Mouse (Mus musculus) left cerebral cortex, adult 8-10 months (tissue): ENCODE measurements around the gene Kif4. TPM values are rescaled to one million over a fixed set of nuclear protein-coding genes. Genes with fewer than 3 reads are reported as not detected.

ENCODE experiments used
- DNase-seq, 2 experiments: peaks; one replicate each; pipeline ENCODE4 v3.0.0; 2022; ENCODE audit warnings: low spot score in 2 of 2
- total RNA-seq, 4 experiments: library from RNA; stranded (reverse); gene quantifications; 2 replicates each; pipeline ENCODE4 v1.2.4; 2022

The Kif4 gene
- total RNA-seq, 4 experiments from 2014 or later = 0.59 to 1.3 (median 0.82) TPM

DNA sequence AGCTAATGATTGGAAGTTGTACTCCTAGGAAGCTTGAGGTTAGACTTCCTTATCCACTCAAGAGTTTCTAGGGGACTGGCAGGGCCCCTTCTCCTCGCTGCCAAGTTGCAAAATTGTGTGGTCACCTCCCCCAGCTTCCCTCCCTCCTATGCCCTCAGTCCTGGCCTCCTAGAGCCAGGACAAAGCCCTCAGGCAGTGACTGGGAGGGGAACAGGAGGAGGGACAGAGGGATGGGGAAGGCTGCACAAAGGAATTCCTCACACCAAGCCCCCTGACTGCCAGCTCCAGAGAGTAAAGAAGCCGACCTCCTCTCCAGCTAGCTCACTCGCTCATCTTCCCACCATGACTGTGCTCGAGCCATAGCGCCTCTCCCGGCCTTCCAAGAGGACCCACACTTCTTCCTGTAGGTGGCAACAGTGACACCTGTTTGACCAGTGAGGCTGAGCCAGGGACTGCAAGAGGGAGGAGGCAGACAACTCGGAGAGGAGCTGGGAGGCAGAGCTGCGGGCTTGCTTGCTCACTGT, 104.2 kb downstream of the Kif4 start, which contains the start of gene Gdpd2:
TSS of gene Gdpd2 (plus strand) at position 209 of the 524 bp plus-strand sequence.
- no peak for DNase-seq

DNA sequence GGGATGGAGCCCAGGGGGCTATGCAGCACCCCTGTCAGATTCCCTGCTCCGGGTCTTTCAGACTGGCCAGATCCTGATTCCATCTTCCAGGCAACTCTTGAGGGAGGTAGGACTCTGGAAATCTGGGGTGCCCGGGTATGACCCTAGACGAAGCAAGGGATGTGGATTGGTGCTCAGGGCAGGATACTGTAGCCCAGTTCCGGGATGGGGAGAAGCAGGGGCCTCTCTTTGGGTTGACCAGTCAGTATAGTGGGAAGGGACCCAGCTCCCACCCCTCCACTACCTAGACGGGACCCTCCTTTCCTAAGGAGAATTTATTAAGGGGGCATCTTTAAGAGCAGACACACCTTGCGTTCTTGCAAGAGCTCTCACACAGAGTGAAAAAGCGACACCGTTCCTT, 104.7 kb downstream of the Kif4 start:
- no peak for DNase-seq

DNA sequence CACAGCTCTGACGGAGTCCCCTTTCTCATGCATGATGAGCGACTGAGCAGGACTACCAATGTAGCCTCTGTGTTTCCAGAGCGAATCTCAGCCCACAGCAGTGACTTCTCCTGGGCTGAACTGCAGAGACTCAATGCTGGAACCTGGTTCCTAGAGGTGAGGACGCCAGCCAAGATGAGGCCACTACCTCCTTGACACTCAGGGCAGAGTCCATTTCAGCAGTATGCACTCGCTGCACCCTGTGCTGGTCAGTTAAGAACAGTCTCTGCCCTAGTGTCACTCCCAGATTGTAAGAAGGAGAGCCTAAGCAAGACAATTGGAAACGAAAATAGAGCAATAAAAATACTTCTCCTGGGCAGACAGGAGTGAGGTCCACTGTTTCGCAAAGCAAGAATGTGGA, 108.8 kb downstream of the Kif4 start:
- DNase-seq = no peak

DNA sequence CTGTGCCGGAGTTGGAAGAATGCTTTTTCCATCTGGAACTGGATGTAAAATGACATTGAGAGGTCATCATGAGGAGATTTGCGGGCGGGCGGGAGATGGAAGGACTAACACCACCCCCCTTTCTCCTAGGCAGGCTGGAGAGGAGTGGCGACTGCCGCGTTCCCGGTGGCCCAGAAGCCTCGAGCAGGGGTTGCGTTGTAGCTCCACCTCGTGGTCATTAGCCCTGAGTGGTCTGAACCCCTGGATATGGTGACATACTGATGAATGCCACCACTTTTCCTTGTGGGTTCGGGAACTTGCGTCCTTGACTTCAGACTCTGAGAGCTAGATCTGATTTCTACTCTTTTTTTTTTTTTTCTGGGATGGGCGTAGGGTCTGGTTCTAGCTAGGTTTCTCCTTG, 113.4 kb downstream of the Kif4 start:
- peak; percentile 34 to 41 for DNase-seq

- DNase-seq = no peak
Observed at GRCm38 (mm10) chrX:100739443-100739842, 113.9 kb downstream of the Kif4 start.

- DNase-seq = no peak
Observed at GRCm38 (mm10) chrX:100740785-100741184, 115.2 kb downstream of the Kif4 start.

DNA sequence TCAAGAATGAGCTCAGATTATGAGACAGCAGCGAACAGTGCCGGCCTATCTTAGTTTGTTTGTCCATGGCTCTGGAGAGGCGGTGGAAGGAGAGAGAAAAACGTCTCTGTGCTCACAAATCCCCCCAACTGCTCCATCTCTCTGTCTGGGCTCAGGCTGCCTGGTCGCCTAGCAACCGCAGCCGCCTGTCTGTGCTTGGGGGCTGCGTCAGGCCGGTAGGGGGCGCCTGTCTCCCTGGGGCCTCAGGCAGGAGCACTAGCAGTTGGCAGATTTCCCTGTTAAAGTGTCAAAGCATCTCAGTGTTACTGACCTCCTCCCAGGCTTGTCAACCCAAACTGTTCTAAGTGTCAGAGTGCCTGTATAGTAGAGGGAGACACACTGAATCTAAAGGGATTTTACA, 116.4 kb downstream of the Kif4 start:
- DNase-seq = peak; percentile 62 to 77

DNA sequence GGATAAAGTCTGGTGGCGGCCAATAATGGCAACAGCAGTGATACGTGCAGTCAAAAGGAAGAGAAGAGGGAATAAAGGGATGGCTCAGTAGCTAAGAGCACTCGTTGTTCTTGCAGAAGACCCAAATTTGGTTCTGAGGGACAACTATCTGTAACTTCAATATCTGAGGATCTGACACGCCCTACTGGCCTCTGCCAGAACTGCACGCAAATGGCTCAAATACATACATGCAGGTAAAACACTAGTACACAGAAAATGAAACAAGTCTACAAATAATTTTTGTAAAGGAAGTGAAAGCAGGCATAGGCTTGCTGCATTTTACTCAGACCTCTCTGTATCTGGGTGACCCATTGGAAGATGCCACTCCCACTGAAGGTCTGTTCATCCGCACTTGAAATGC, 140.3 kb downstream of the Kif4 start:
- DNase-seq = no peak

GRCm38 (mm10) chrX:100767181-100767884, 141.8 kb downstream of the Kif4 start, which contains the start of gene Dlg3:
Gene Dlg3 (plus strand): TSS chrX:100767722.
- DNase-seq = peak; percentile 42 to 60

DNA sequence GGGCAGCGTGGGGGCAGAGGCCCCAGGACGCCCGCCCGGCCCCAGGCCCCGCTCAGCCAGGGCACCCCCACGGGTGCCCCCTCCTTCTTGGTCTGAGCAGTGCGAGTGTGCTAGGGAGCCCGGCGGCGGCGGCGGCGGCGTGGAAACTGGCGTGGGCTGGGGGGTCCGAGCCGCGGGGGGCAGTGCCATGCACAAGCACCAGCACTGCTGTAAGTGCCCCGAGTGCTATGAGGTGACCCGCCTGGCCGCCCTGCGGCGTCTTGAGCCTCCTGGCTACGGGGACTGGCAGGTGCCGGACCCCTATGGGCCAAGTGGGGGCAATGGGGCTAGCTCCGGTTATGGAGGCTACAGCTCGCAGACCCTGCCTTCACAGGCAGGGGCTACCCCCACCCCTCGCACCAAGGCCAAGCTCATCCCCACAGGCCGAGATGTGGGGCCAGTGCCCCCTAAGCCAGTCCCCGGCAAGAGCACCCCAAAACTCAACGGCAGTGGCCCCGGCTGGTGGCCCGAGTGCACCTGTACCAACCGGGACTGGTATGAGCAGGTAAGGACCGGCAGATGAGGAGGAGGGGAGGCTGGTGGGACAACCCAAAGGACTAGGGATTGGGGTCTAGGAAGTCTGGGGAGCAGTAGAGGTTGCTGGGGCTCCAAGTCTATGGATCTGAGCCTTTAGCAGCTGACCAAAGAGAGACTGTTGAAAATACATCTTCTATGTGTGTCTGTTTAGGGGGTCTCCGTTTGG, 142.5 kb downstream of the Kif4 start:
- no peak for DNase-seq

- no peak for DNase-seq
Observed at GRCm38 (mm10) chrX:100769281-100769680, 143.7 kb downstream of the Kif4 start.

GRCm38 (mm10) chrX:100774341-100774811, 148.8 kb downstream of the Kif4 start:
- DNase-seq = no peak

DNA sequence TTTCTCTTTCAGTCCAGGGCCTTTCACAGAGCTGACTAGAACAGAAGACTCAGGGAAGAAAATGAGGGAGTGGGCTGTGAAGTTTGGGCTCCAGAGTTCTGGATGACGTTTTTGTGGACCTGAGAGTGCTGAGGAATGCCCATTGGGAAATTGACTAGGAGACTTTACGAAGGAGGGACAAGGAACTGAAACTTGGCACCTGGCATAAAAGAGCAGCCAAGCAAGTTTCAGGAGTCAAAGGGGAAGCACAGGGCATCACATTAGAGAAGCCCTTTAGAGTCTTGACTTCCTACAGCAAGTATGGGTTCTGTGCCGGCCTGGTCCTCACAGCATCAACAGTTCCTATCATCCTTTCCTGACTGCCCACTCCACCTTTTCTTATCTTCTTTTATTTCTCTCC, 149.9 kb downstream of the Kif4 start:
- DNase-seq = no peak

- peak in 1 of 2 experiments; percentile 40 for DNase-seq
Observed at GRCm38 (mm10) chrX:100776494-100776893, 151.0 kb downstream of the Kif4 start.

Other genes with a start within 250 kb of the Kif4 start
- not detected for gene Otud6a, start 196.7 kb upstream of the Kif4 start, total RNA-seq
- gene Awat2, start 183.0 kb upstream of the Kif4 start, total RNA-seq = under 1 TPM in 1 of 4 experiments, not detected in 3; 0.44 TPM
- 10 to 100 TPM; 37.1 to 41.5 (median 39.7) TPM for gene Igbp1, start 131.4 kb upstream of the Kif4 start, total RNA-seq
- under 1 TPM; 0.13 to 0.63 (median 0.55) TPM for gene Dgat2l6, start 100.9 kb upstream of the Kif4 start, total RNA-seq
- gene Awat1, start 53.5 kb upstream of the Kif4 start, total RNA-seq = not detected
- not detected for gene P2ry4, start 30.9 kb upstream of the Kif4 start, total RNA-seq
- gene Arr3, start 20.2 kb upstream of the Kif4 start, total RNA-seq = 1 to 10 TPM; 1.6 to 2.0 (median 1.6) TPM
- gene Pdzd11, start 831 bp downstream of the Kif4 start, total RNA-seq = 10 to 100 TPM; 40.9 to 45.0 (median 42.3) TPM
- 10 to 100 TPM in 1 of 4 experiments, 1 to 10 TPM in 3; 5.5 to 10.9 (median 6.8) TPM for gene Gdpd2, start 104.1 kb downstream of the Kif4 start, total RNA-seq
- gene Dlg3, start 142.0 kb downstream of the Kif4 start, total RNA-seq = 100 to 1,000 TPM; 121 to 133 (median 126) TPM